Mouse (Mus musculus) intestine, embryonic 15.5 days (tissue): ENCODE measurements around the gene Nsun2. TPM values are rescaled to one million over a fixed set of nuclear protein-coding genes. Genes with fewer than 3 reads are reported as not detected.
"Not testable (repeated sequence)": the region's sequence is repeated elsewhere in the genome, so short reads cannot be mapped to it uniquely, and the experiment has no call there.

ENCODE experiments used
- ATAC-seq: fragments of 200-750 bp; cut with Nextera tagmentation; 2 replicates; pipeline ENCODE4 v1.8.0; 2017; ENCODE audit warnings: moderate TSS enrichment, moderate library complexity
- H3K27ac ChIP-seq: fragments of 300-500 bp; sonication (generic); 2 replicates; pipeline ENCODE4 v1.5.1; 2015; ENCODE audit warnings: mild to moderate bottlenecking, inconsistent platforms
- H3K27me3 ChIP-seq: fragments of 300-500 bp; sonication (generic); replicated peaks from 2 replicates; pipeline ENCODE4 v1.6.1; 2015; ENCODE audit warnings: inconsistent platforms
- H3K36me3 ChIP-seq: fragments of 300-500 bp; sonication (generic); 2 replicates; pipeline ENCODE4 v1.6.1; 2015; ENCODE audit warnings: inconsistent platforms
- H3K4me1 ChIP-seq: fragments of 300-500 bp; sonication (generic); replicated peaks from 2 replicates; pipeline ENCODE4 v1.6.1; 2015; ENCODE audit warnings: inconsistent platforms
- H3K4me2 ChIP-seq: fragments of 300-500 bp; sonication (generic); replicated peaks from 2 replicates; pipeline ENCODE4 v1.6.1; 2015; ENCODE audit warnings: mild to moderate bottlenecking, inconsistent platforms
- H3K4me3 ChIP-seq: fragments of 300-500 bp; sonication (generic); replicated peaks from 2 replicates; pipeline ENCODE4 v1.5.1; 2015; ENCODE audit warnings: inconsistent platforms
- H3K9ac ChIP-seq: fragments of 300-500 bp; sonication (generic); 2 replicates; pipeline ENCODE4 v1.6.1; 2015; ENCODE audit warnings: inconsistent platforms
- H3K9me3 ChIP-seq: fragments of 300-500 bp; sonication (generic); 2 replicates; pipeline ENCODE4 v1.6.1; 2016; ENCODE audit warnings: inconsistent platforms
- WGBS: fragments of 180-500 bp; shearing (Covaris S2); methylation state at CpG from one replicate; pipeline ENCODE4 v1.1.7; 2015; 5-methylcytosine and 5-hydroxymethylcytosine counted together
- polyA plus RNA-seq: library from polyadenylated mRNA; unstranded; fragments of >200 nt; fragmentation: Nextera tagmentation; extraction: Ambion mirVana; gene quantifications from 2 replicates; pipeline ENCODE4 v1.2.1, GENCODE M21; 2015

The Nsun2 gene
- polyA plus RNA-seq, 1 experiment from 2014 or later: 131 TPM

DNA sequence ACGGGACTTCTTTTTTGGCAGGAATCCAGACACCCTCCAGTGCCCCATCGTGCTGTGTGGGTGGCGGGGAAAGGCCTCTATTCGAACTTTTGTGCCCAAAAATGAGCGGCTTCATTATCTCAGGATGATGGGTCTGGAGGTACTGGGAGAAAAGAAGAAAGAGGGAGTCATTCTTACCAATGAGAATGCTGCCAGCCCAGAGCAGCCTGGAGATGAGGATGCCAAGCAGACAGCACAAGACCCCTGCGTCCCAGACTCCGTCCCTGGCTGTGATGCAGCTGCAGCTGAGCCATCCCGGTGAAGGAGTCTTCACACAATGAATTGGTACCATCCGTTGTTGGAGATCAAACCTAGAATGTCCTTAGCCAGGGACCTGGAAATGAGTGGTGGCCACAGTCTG is 100.0 kb downstream of the Nsun2 start:
- ATAC-seq: no peak
- WGBS: 94% methylated on average over 9 of the region's 9 CpGs
- no peak overlapping the region for H3K4me2 ChIP-seq
- H3K27me3 ChIP-seq: no peaks in the 10 kb centered on the region
- H3K4me3 ChIP-seq: no peak overlapping the region
- H3K36me3 ChIP-seq: peaks cover 62% of the 10 kb centered on the region
- H3K27ac ChIP-seq: no peak overlapping the region
- H3K9ac ChIP-seq: no peak overlapping the region
- H3K4me1 ChIP-seq: no peaks in the 10 kb centered on the region
- H3K9me3 ChIP-seq: no peaks in the 10 kb centered on the region

DNA sequence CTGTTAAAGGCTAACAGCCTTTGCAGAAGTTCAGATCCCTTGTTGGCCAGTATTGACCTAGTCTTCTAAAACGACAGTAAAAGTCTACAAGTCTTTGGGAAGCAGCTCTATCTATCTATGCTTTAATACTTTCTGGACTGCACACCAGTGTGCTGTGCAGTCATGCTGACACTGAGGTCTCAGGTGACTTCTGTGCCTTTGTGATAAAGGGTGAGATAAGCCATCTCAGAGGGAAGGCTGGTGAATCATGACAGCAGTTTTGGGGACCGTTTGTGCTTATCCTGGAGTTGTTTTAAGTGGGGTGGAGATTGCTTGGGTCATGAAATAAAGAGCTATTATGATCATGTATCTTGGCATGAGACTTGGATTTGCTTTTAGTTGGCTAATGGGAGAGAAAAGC is 100.4 kb downstream of the Nsun2 start:
- Histone ChIP-seq H3K27me3 (no peaks in the 10 kb centered on the region), H3K4me1 (no peaks in the 10 kb centered on the region), H3K9ac (no peak overlapping the region), H3K4me2 (no peak overlapping the region), H3K36me3 (peaks cover 57% of the 10 kb centered on the region), H3K4me3 (no peak overlapping the region), H3K9me3 (no peaks in the 10 kb centered on the region), H3K27ac (no peak overlapping the region)
- no peak for ATAC-seq
- WGBS: 83% methylated on average over 2 of the region's 2 CpGs

- ATAC-seq, H3K4me2 ChIP-seq, H3K9me3 ChIP-seq, H3K9ac ChIP-seq, H3K4me3 ChIP-seq, H3K27me3 ChIP-seq, H3K27ac ChIP-seq, H3K4me1 ChIP-seq: not testable (repeated sequence)
- peaks cover 50% of the 10 kb centered on the region for H3K36me3 ChIP-seq
- 94% methylated on average over 7 of the region's 7 CpGs for WGBS
Observed at GRCm38 (mm10) chr13:69635836-69636235, 102.3 kb downstream of the Nsun2 start.

DNA sequence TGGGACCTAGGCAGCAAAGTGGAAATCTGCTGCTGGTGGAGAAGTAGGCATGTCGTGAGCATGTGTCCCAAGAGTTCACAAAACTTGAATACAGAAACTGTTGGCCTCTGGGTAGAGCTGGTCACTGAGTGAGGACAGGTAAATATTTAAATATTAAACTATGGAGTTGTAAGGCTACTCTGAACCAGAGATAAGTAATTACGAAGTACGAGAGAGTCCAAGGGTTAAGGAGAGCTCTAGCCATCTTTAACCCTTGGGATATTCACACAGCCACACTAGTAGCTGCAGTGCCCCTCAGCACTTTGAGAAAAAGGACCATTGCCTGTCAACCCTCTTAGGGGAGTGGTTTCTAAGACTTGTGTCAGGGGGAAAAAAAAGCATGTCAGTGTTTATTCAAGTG is 102.8 kb downstream of the Nsun2 start:
- no peak overlapping the region for H3K4me2 ChIP-seq
- no peaks in the 10 kb centered on the region for H3K4me1 ChIP-seq
- peak; percentile 47 for ATAC-seq
- H3K27me3 ChIP-seq: no peaks in the 10 kb centered on the region
- no peak overlapping the region for H3K27ac ChIP-seq
- H3K4me3 ChIP-seq: no peak overlapping the region
- peaks cover 46% of the 10 kb centered on the region for H3K36me3 ChIP-seq
- WGBS: 83% methylated on average over 3 of the region's 3 CpGs
- H3K9ac ChIP-seq: no peak overlapping the region
- no peaks in the 10 kb centered on the region for H3K9me3 ChIP-seq

GRCm38 (mm10) chr13:69636816-69637215 is 103.3 kb downstream of the Nsun2 start:
- no peak for ATAC-seq
- H3K4me3 ChIP-seq: no peak overlapping the region
- peaks cover 42% of the 10 kb centered on the region for H3K36me3 ChIP-seq
- H3K9me3 ChIP-seq: no peaks in the 10 kb centered on the region
- no peaks in the 10 kb centered on the region for H3K4me1 ChIP-seq
- 71% methylated on average over 6 of the region's 6 CpGs for WGBS
- H3K4me2 ChIP-seq: no peak overlapping the region
- H3K27ac ChIP-seq: no peak overlapping the region
- no peak overlapping the region for H3K9ac ChIP-seq
- H3K27me3 ChIP-seq: no peaks in the 10 kb centered on the region

- no peak overlapping the region for H3K4me3 ChIP-seq
- no peaks in the 10 kb centered on the region for H3K9me3 ChIP-seq
- WGBS: 85% methylated on average over 9 of the region's 9 CpGs
- H3K4me1 ChIP-seq: no peaks in the 10 kb centered on the region
- H3K27ac ChIP-seq: no peak overlapping the region
- H3K27me3 ChIP-seq: no peaks in the 10 kb centered on the region
- peaks cover 35% of the 10 kb centered on the region for H3K36me3 ChIP-seq
- H3K4me2 ChIP-seq: no peak overlapping the region
- no peak for ATAC-seq
- no peak overlapping the region for H3K9ac ChIP-seq
Observed at GRCm38 (mm10) chr13:69637657-69638056, 104.1 kb downstream of the Nsun2 start.

GRCm38 (mm10) chr13:69638108-69638626 is 104.6 kb downstream of the Nsun2 start:
- Histone ChIP-seq H3K4me2 (no peak overlapping the region), H3K27ac (no peak overlapping the region), H3K9me3 (no peaks in the 10 kb centered on the region), H3K36me3 (peaks cover 33% of the 10 kb centered on the region), H3K9ac (no peak overlapping the region), H3K4me1 (no peaks in the 10 kb centered on the region), H3K4me3 (no peak overlapping the region), H3K27me3 (no peaks in the 10 kb centered on the region)
- WGBS: 80% methylated on average over 6 of the region's 6 CpGs
- no peak for ATAC-seq

DNA sequence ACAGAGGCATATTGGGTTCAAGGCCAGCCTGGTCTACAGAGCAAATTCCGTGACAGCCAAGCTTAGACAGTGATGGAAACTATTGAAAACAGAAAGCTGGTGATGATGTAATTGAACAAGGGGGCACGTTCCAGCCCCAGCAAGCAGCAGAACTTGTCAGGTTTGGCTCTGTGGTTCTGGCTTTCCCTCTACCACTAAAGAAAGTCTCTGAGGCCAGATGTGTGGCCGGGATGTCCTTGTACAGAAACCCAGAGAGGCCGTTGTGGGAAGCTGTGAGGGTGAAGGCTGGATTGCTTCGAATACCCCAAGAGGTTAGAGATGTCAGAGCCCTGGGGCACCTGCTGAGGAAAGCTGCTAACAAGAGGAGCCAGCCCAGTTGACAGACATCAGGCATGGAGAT is 105.7 kb downstream of the Nsun2 start:
- H3K9me3 ChIP-seq: no peaks in the 10 kb centered on the region
- no peaks in the 10 kb centered on the region for H3K27me3 ChIP-seq
- no peaks in the 10 kb centered on the region for H3K4me1 ChIP-seq
- ATAC-seq: no peak
- 89% methylated on average over 5 of the region's 5 CpGs for whole genome bisulfite sequencing
- no peak overlapping the region for H3K4me3 ChIP-seq
- no peak overlapping the region for H3K9ac ChIP-seq
- H3K36me3 ChIP-seq: peaks cover 23% of the 10 kb centered on the region
- H3K27ac ChIP-seq: no peak overlapping the region
- no peak overlapping the region for H3K4me2 ChIP-seq

- Histone ChIP-seq H3K27me3 (no peaks in the 10 kb centered on the region), H3K36me3 (peaks cover 14% of the 10 kb centered on the region)
- 91% methylated on average over 4 of the region's 4 CpGs for WGBS
Observed at GRCm38 (mm10) chr13:69640126-69640525, 106.6 kb downstream of the Nsun2 start.

GRCm38 (mm10) chr13:69640541-69640940 is 107.0 kb downstream of the Nsun2 start:
- ATAC-seq: no peak
- WGBS: 82% methylated on average over 4 of the region's 4 CpGs
- H3K4me1 ChIP-seq: no peaks in the 10 kb centered on the region
- H3K4me2 ChIP-seq: no peak overlapping the region
- H3K27ac ChIP-seq: no peak overlapping the region
- no peak overlapping the region for H3K9ac ChIP-seq
- H3K4me3 ChIP-seq: no peak overlapping the region
- peaks cover 10% of the 10 kb centered on the region for H3K36me3 ChIP-seq
- H3K27me3 ChIP-seq: no peaks in the 10 kb centered on the region
- no peaks in the 10 kb centered on the region for H3K9me3 ChIP-seq

More at GRCm38 (mm10) chr13:69640126-69640525, 106.6 kb downstream of the Nsun2 start:
- H3K9me3 ChIP-seq: no peaks in the 10 kb centered on the region
- no peak overlapping the region for H3K4me2 ChIP-seq
- no peak overlapping the region for H3K9ac ChIP-seq
- ATAC-seq: no peak
- H3K4me1 ChIP-seq: no peaks in the 10 kb centered on the region
- no peak overlapping the region for H3K4me3 ChIP-seq
- H3K27ac ChIP-seq: no peak overlapping the region

DNA sequence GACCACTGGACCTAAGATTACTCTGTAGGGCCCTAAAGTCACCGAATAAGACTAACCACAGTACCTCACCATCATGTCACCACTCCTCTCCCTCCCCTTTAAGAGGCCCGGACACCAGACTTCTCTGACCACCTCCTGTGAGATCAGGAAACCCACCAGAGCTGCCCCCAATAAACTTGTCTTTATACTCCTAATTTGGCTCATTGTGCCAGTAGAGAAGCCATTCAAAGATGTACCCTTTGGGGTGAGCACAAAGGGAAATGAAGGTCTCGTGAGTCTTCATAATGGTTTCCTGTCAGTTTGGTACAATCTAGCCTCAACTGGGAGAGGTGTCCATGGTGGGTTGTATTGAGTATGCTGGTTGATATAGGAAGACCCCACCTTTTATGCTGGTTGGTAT is 107.5 kb downstream of the Nsun2 start:
- H3K27ac ChIP-seq: no peak overlapping the region
- WGBS: 85% methylated on average over 3 of the region's 3 CpGs
- no peaks in the 10 kb centered on the region for H3K9me3 ChIP-seq
- no peak for ATAC-seq
- H3K4me2 ChIP-seq: no peak overlapping the region
- H3K36me3 ChIP-seq: peaks cover 7% of the 10 kb centered on the region; the same call in 1 of the 2 replicates
- H3K9ac ChIP-seq: no peak overlapping the region
- no peak overlapping the region for H3K4me3 ChIP-seq
- no peaks in the 10 kb centered on the region for H3K4me1 ChIP-seq
- no peaks in the 10 kb centered on the region for H3K27me3 ChIP-seq

- H3K4me1 ChIP-seq: no peaks in the 10 kb centered on the region
- H3K9me3 ChIP-seq: no peaks in the 10 kb centered on the region
- ATAC-seq: no peak
- H3K36me3 ChIP-seq: peaks cover 7% of the 10 kb centered on the region; the same call in 1 of the 2 replicates
- H3K27me3 ChIP-seq: no peaks in the 10 kb centered on the region; the same call in 1 of the 2 replicates
- 74% methylated on average over 5 of the region's 5 CpGs for WGBS
- no peak overlapping the region for H3K27ac ChIP-seq
- H3K4me3 ChIP-seq: no peak overlapping the region
- no peak overlapping the region for H3K9ac ChIP-seq
- no peak overlapping the region for H3K4me2 ChIP-seq
Observed at GRCm38 (mm10) chr13:69642656-69643216, 109.2 kb downstream of the Nsun2 start.

DNA sequence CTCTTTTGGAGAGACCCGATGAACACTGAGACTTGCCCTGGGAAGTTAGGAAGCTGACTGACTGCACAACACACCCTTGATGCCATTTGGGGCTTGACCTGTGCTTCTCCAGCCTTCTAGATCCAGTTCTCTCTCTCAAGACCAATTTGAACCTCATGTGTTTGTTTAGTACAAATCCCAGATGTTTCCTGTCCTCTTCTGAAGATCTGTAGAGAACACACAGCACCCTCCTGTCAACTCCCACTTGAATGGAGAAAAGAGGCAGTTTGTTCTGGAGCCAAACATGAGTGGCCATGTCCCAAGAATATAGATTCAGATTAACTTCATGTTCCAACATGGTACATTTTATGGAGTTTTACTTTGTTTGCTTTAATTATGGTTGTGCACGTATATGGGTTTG is 110.4 kb downstream of the Nsun2 start:
- no peak overlapping the region for H3K9ac ChIP-seq

More for the DNA sequence above, 110.4 kb downstream of the Nsun2 start:
- WGBS: 81% methylated on average over 2 of the region's 2 CpGs
- Histone ChIP-seq H3K4me1 (no peaks in the 10 kb centered on the region), H3K9me3 (no peaks in the 10 kb centered on the region), H3K36me3 (0 out of 2 replicates have a peak, but pooled peaks cover 7% of the 10 kb centered on the region), H3K4me2 (no peak overlapping the region), H3K4me3 (no peak overlapping the region), H3K27ac (no peak overlapping the region), H3K27me3 (no peaks in the 10 kb centered on the region; the same call in 1 of the 2 replicates)
- ATAC-seq: peak; percentile 8; the same call in 1 of the 2 replicates
